Mouse (Mus musculus) midbrain, embryonic 15.5 days (tissue): ENCODE measurements around the gene Fam83d. TPM values are rescaled to one million over a fixed set of nuclear protein-coding genes. Genes with fewer than 3 reads are reported as not detected.

Source experiments
- ATAC-seq: fragments of 200-750 bp; cut with Nextera tagmentation; replicated peaks from 2 replicates; pipeline ENCODE4 v1.8.0; 2017; ENCODE audit warnings: moderate TSS enrichment
- H3K27ac ChIP-seq: fragments of 300-500 bp; sonication (generic); 2 replicates; pipeline ENCODE4 v1.5.1; 2015; ENCODE audit warnings: mild to moderate bottlenecking, inconsistent platforms
- H3K27me3 ChIP-seq: fragments of 300-500 bp; sonication (generic); replicated peaks from 2 replicates; pipeline ENCODE4 v1.6.1; 2015; ENCODE audit warnings: inconsistent platforms
- H3K36me3 ChIP-seq: fragments of 300-500 bp; sonication (generic); replicated peaks from 2 replicates; pipeline ENCODE4 v1.6.1; 2015; ENCODE audit warnings: inconsistent platforms
- H3K4me1 ChIP-seq: fragments of 300-500 bp; sonication (generic); 2 replicates; pipeline ENCODE4 v1.6.1; 2015; ENCODE audit warnings: inconsistent platforms
- H3K4me2 ChIP-seq: fragments of 300-500 bp; sonication (generic); 2 replicates; pipeline ENCODE4 v1.6.1; 2015; ENCODE audit warnings: inconsistent platforms, mild to moderate bottlenecking, moderate library complexity
- H3K4me3 ChIP-seq: fragments of 300-500 bp; sonication (generic); 2 replicates; pipeline ENCODE4 v1.5.1; 2015; ENCODE audit warnings: mild to moderate bottlenecking, inconsistent platforms
- H3K9ac ChIP-seq: fragments of 300-500 bp; sonication (generic); 2 replicates; pipeline ENCODE4 v1.6.1; 2015; ENCODE audit warnings: mild to moderate bottlenecking, inconsistent platforms
- H3K9me3 ChIP-seq: fragments of 300-500 bp; sonication (generic); 2 replicates; pipeline ENCODE4 v1.6.1; 2016; ENCODE audit warnings: inconsistent platforms
- WGBS: fragments of 180-500 bp; shearing (Covaris S2); methylation state at CpG from one replicate; pipeline ENCODE4 v1.1.7; 2015; ENCODE audit warnings: mixed read lengths; 5-methylcytosine and 5-hydroxymethylcytosine counted together
- polyA plus RNA-seq: library from polyadenylated mRNA; unstranded; fragments of >200 nt; fragmentation: Nextera tagmentation; extraction: Ambion mirVana; gene quantifications from 2 replicates; pipeline ENCODE4 v1.2.1, GENCODE M21; 2015

Gene Fam83d
- polyA plus RNA-seq, 1 experiment from 2014 or later, result 6.0 TPM

- H3K4me1 ChIP-seq, result no peaks in the 10 kb centered on the region
- no peak overlapping the region for H3K4me3 ChIP-seq
- H3K36me3 ChIP-seq, result no peaks in the 10 kb centered on the region
- H3K27ac ChIP-seq, result no peak overlapping the region
- 88% methylated on average over 2 of the region's 2 CpGs for WGBS
- ATAC-seq, result no peak
- no peaks in the 10 kb centered on the region for H3K27me3 ChIP-seq
- no peak overlapping the region for H3K4me2 ChIP-seq
- H3K9me3 ChIP-seq, result no peaks in the 10 kb centered on the region
- H3K9ac ChIP-seq, result no peak overlapping the region
Observed at GRCm38 (mm10) chr2:158760231-158760630, 7.7 kb upstream of the Fam83d start.

- Histone ChIP-seq H3K27me3 (no peaks in the 10 kb centered on the region), H3K36me3 (no peaks in the 10 kb centered on the region), H3K9me3 (no peaks in the 10 kb centered on the region), H3K4me3 (no peak overlapping the region), H3K4me1 (peaks cover 1% of the 10 kb centered on the region), H3K4me2 (no peak overlapping the region), H3K9ac (no peak overlapping the region), H3K27ac (no peak overlapping the region)
- ATAC-seq, result no peak
- WGBS, result 90% methylated on average over 5 of the region's 5 CpGs
Observed at GRCm38 (mm10) chr2:158762339-158762738, 5.6 kb upstream of the Fam83d start.

- H3K36me3 ChIP-seq, result no peaks in the 10 kb centered on the region
- peak overlapping the region; percentile 100 for H3K4me2 ChIP-seq
- H3K4me3 ChIP-seq, result peak overlapping the region; percentile 61
- H3K4me1 ChIP-seq, result peaks cover 33% of the 10 kb centered on the region
- H3K27me3 ChIP-seq, result no peaks in the 10 kb centered on the region
- ATAC-seq, result peak; percentile 25
- 0 out of 2 replicates have a peak overlapping the region, but pooled peaks have one; percentile 0 for H3K27ac ChIP-seq
- H3K9me3 ChIP-seq, result no peaks in the 10 kb centered on the region
- WGBS, result under 1% methylated on average over 37 of the region's 37 CpGs
- H3K9ac ChIP-seq, result peak overlapping the region; percentile 37
Observed at GRCm38 (mm10) chr2:158768350-158768749, 457 bp downstream of the Fam83d start.

GRCm38 (mm10) chr2:158768771-158769170 lies 878 bp downstream of the Fam83d start:
- H3K9ac ChIP-seq, result peak overlapping the region; percentile 37; the same call in 1 of the 2 replicates
- no peak for ATAC-seq
- H3K36me3 ChIP-seq, result no peaks in the 10 kb centered on the region
- H3K4me1 ChIP-seq, result peaks cover 33% of the 10 kb centered on the region
- no peaks in the 10 kb centered on the region for H3K9me3 ChIP-seq
- H3K4me2 ChIP-seq, result peak overlapping the region; percentile 100
- no peaks in the 10 kb centered on the region for H3K27me3 ChIP-seq
- H3K27ac ChIP-seq, result no peak overlapping the region
- peak overlapping the region; percentile 61 for H3K4me3 ChIP-seq
- 6% methylated on average over 5 of the region's 5 CpGs for WGBS

- Histone ChIP-seq H3K4me3 (no peak overlapping the region), H3K27me3 (no peaks in the 10 kb centered on the region), H3K9ac (no peak overlapping the region), H3K4me1 (peaks cover 33% of the 10 kb centered on the region), H3K36me3 (no peaks in the 10 kb centered on the region), H3K9me3 (no peaks in the 10 kb centered on the region), H3K4me2 (peak overlapping the region; percentile 100), H3K27ac (no peak overlapping the region)
- ATAC-seq, result no peak
- 33% methylated on average over 13 of the region's 13 CpGs for WGBS
Observed at GRCm38 (mm10) chr2:158770126-158770757, 2.3 kb downstream of the Fam83d start.

GRCm38 (mm10) chr2:158771066-158771763 lies 3.3 kb downstream of the Fam83d start:
- Histone ChIP-seq H3K36me3 (no peaks in the 10 kb centered on the region), H3K4me1 (peaks cover 33% of the 10 kb centered on the region), H3K9ac (no peak overlapping the region), H3K4me2 (no peak overlapping the region), H3K27ac (no peak overlapping the region), H3K27me3 (no peaks in the 10 kb centered on the region), H3K4me3 (no peak overlapping the region), H3K9me3 (no peaks in the 10 kb centered on the region)
- ATAC-seq, result no peak
- WGBS, result 57% methylated on average over 11 of the region's 11 CpGs

- no peak overlapping the region for H3K4me2 ChIP-seq
- ATAC-seq, result no peak
- WGBS, result 89% methylated on average over 13 of the region's 13 CpGs
Observed at GRCm38 (mm10) chr2:158772808-158773207, 4.9 kb downstream of the Fam83d start.

GRCm38 (mm10) chr2:158774886-158775285 lies 7.0 kb downstream of the Fam83d start:
- no peak for ATAC-seq
- WGBS, result 83% methylated on average over 8 of the region's 8 CpGs
- no peak overlapping the region for H3K4me3 ChIP-seq

More at GRCm38 (mm10) chr2:158772808-158773207, 4.9 kb downstream of the Fam83d start:
- Histone ChIP-seq H3K36me3 (no peaks in the 10 kb centered on the region), H3K9ac (no peak overlapping the region), H3K4me3 (no peak overlapping the region), H3K9me3 (no peaks in the 10 kb centered on the region), H3K4me1 (peaks cover 28% of the 10 kb centered on the region), H3K27me3 (no peaks in the 10 kb centered on the region), H3K27ac (no peak overlapping the region)

GRCm38 (mm10) chr2:158776716-158777115 lies 8.8 kb downstream of the Fam83d start:
- Histone ChIP-seq H3K4me3 (no peak overlapping the region), H3K27ac (no peak overlapping the region), H3K4me1 (no peaks in the 10 kb centered on the region), H3K9ac (no peak overlapping the region), H3K36me3 (no peaks in the 10 kb centered on the region), H3K27me3 (no peaks in the 10 kb centered on the region), H3K4me2 (no peak overlapping the region), H3K9me3 (no peaks in the 10 kb centered on the region)
- WGBS, result 93% methylated on average over 4 of the region's 4 CpGs
- no peak for ATAC-seq

More at GRCm38 (mm10) chr2:158774886-158775285, 7.0 kb downstream of the Fam83d start:
- Histone ChIP-seq H3K27ac (no peak overlapping the region), H3K9me3 (no peaks in the 10 kb centered on the region), H3K36me3 (no peaks in the 10 kb centered on the region), H3K4me2 (no peak overlapping the region), H3K27me3 (no peaks in the 10 kb centered on the region), H3K4me1 (peaks cover 13% of the 10 kb centered on the region), H3K9ac (no peak overlapping the region)

- H3K4me2 ChIP-seq, result no peak overlapping the region
- 79% methylated on average over 6 of the region's 6 CpGs for WGBS
Observed at GRCm38 (mm10) chr2:158777490-158777889, 9.6 kb downstream of the Fam83d start.

GRCm38 (mm10) chr2:158778349-158778748 lies 10.5 kb downstream of the Fam83d start:
- no peak overlapping the region for H3K9ac ChIP-seq
- H3K36me3 ChIP-seq, result no peaks in the 10 kb centered on the region
- no peak for ATAC-seq
- H3K27me3 ChIP-seq, result no peaks in the 10 kb centered on the region
- no peak overlapping the region for H3K27ac ChIP-seq
- no peaks in the 10 kb centered on the region for H3K9me3 ChIP-seq
- H3K4me1 ChIP-seq, result no peaks in the 10 kb centered on the region
- WGBS, result 74% methylated on average over 7 of the region's 7 CpGs
- H3K4me2 ChIP-seq, result no peak overlapping the region
- H3K4me3 ChIP-seq, result no peak overlapping the region

More at GRCm38 (mm10) chr2:158777490-158777889, 9.6 kb downstream of the Fam83d start:
- Histone ChIP-seq H3K4me1 (no peaks in the 10 kb centered on the region), H3K36me3 (no peaks in the 10 kb centered on the region), H3K4me3 (no peak overlapping the region), H3K27ac (no peak overlapping the region), H3K27me3 (no peaks in the 10 kb centered on the region), H3K9me3 (no peaks in the 10 kb centered on the region), H3K9ac (no peak overlapping the region)
- ATAC-seq, result no peak

- no peaks in the 10 kb centered on the region for H3K4me1 ChIP-seq
- H3K9me3 ChIP-seq, result no peaks in the 10 kb centered on the region
- no peaks in the 10 kb centered on the region for H3K27me3 ChIP-seq
- H3K4me3 ChIP-seq, result no peak overlapping the region
- no peak overlapping the region for H3K4me2 ChIP-seq
- 95% methylated on average over 7 of the region's 7 CpGs for WGBS
- H3K27ac ChIP-seq, result no peak overlapping the region
- H3K36me3 ChIP-seq, result no peaks in the 10 kb centered on the region
- no peak overlapping the region for H3K9ac ChIP-seq
- ATAC-seq, result no peak
Observed at GRCm38 (mm10) chr2:158781126-158781525, 13.2 kb downstream of the Fam83d start.
